Mouse (Mus musculus) CD4-positive helper T cell, adult 2 months (primary cell): Measurements from ENCODE around the gene Gm49333.

Experiments
- DNase-seq: peaks from one replicate; pipeline ENCODE4 v3.0.0-alpha.2; 2012; ENCODE audit warnings: low read depth, missing footprints, low spot score

Gm49333 gene

GRCm38 (mm10) chr16:20611357-20612227 lies at the start of gene Gm49333, which contains the start of the genes Eef1akmt4 and Alg3:
Gene Gm49333, plus strand, starts transcription at chr16:20611610.
Gene Eef1akmt4, plus strand, starts transcription at chr16:20611593.
Gene Alg3, minus strand, starts transcription at chr16:20611735.
- peak; percentile 93 for DNase-seq

- DNase-seq: no peak
Observed at GRCm38 (mm10) chr16:20565075-20565474, 46.3 kb upstream of the Gm49333 start.

DNA sequence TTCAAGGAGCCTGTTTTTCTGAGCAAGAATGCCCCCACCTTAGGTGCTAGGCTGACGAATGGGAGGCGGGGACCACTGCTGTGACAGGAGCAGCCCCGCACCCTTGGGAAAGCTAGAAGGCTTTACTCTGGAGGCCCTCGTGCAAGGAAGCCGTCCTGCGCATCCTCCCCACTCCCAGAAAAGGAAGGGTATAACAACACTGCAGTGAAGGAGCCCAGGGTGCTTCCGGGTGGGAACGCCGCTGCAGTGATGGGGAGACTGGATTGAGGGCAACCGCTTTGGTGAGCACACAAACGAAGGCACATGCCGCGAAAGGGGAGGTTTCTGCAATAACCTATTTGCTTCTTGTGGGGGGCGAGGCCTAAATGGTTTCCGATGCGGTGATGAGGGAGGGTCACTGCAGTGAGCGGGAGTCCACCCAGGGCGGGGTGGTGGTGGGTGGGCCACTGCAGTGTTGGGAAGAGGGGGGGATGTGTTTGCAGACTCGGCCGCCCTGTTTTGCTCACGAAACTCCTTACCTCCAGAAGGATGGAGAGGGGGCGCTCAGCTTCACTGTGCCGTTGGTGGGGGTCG lies 22.0 kb upstream of the Gm49333 start, which contains the start of gene Vwa5b2:
Vwa5b2 (plus strand) TSS at position 106 of the 573 bp plus-strand sequence.
- DNase-seq: no peak

GRCm38 (mm10) chr16:20589939-20590679 lies 21.3 kb upstream of the Gm49333 start:
- DNase-seq: no peak

DNA sequence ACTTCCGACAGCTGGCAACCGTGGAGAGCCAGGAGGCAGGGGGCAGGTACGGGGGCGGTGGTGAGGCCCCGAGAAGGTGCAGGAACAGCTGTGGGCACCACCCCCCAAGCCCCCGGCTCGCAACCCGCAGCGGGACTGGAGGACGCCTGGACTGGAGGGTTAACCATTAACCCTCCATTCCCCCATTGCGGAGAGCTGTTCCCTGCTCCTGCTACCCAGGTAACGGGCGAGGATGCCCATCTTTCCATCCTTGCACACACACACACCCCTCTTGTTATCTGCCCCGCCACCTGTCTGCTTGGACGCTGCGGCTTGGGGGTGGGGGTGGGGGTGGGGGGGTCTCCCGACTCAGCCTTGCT lies 20.8 kb upstream of the Gm49333 start:
- DNase-seq: no peak

- no peak for DNase-seq
Observed at GRCm38 (mm10) chr16:20591076-20591705, 20.2 kb upstream of the Gm49333 start.

- DNase-seq: no peak
Observed at GRCm38 (mm10) chr16:20595060-20595673, 16.2 kb upstream of the Gm49333 start.

- DNase-seq: no peak
Observed at GRCm38 (mm10) chr16:20595737-20596136, 15.7 kb upstream of the Gm49333 start.

DNA sequence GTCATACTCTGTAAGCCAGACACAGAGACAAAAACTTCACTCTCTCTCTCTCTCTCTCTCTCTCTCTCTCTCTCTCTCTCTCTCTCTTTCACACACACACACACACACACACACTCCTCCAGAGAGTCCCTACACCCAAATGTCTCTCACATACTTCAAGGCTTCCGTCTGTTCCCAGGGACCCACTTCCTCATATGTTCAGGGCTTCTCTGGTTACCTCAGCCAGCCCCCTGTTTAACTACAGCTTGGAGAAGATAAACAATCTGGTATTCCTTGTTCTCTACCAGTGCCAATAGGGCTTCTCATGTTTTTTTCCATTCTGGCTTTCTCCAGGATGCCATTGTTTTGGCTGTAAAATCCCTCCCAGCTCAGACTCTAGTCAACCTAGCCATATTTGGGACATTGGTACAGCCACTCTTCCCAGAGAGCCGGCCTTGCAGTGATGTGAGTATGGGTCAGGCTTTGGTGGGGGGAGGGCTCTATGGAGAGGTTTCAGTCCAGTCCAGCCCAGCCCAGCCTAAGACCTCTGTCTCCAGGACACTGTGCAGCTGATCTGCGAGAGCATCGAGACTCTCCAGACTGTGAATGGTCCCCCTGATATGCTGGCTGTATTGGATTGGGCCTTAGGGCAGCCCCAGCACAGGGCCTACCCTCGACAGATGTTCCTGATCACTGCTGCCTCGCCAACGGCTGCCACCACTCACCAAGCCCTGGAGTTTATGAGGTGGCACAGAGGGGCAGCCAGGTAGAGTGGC lies 14.5 kb upstream of the Gm49333 start:
- DNase-seq: no peak

DNA sequence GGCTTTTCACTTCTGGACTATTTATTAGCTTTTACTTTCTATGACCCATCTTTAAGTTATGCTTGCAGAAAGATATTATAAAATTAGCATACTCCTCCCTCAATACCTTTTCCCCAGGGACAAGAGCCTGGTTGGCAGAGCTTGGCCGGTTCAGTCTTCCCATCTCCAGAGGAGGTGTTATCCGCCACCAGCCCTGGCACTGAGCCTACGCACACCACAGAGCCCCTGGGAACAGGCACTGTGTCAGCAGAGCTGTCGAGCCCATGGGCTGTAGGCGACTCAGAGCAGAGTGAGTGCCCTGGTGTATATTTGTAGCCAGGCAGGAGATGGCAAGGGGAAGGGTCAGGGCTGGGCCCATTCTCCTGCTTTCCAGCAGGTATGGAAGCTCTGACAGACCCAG lies 10.9 kb upstream of the Gm49333 start:
- no peak for DNase-seq

DNA sequence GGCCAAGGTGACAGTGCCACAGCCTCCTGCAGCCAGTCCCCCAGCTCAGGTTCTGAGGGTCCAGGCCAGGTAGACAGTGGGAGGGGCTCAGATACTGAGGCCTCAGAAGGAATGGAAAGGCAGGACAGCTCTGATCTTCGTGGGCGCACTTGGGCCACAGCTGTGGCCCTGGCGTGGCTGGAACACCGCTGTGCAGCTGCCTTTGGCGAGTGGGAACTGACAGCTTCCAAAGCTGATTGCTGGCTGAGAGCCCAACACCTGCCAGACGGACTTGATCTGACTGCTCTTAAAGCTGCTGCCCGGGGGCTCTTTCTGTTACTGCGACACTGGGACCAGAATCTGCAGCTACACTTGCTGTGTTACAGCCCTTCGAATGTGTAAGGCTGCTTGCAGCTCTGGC lies 6.7 kb upstream of the Gm49333 start:
- DNase-seq: no peak

GRCm38 (mm10) chr16:20610501-20611356 lies 681 bp upstream of the Gm49333 start:
- peak; percentile 89 for DNase-seq

GRCm38 (mm10) chr16:20619541-20620398 lies 8.4 kb downstream of the Gm49333 start:
- DNase-seq: peak; percentile 40

- peak; percentile 14 for DNase-seq
Observed at GRCm38 (mm10) chr16:20620399-20620735, 9.0 kb downstream of the Gm49333 start.

GRCm38 (mm10) chr16:20620751-20621190 lies 9.4 kb downstream of the Gm49333 start:
- DNase-seq: no peak

DNA sequence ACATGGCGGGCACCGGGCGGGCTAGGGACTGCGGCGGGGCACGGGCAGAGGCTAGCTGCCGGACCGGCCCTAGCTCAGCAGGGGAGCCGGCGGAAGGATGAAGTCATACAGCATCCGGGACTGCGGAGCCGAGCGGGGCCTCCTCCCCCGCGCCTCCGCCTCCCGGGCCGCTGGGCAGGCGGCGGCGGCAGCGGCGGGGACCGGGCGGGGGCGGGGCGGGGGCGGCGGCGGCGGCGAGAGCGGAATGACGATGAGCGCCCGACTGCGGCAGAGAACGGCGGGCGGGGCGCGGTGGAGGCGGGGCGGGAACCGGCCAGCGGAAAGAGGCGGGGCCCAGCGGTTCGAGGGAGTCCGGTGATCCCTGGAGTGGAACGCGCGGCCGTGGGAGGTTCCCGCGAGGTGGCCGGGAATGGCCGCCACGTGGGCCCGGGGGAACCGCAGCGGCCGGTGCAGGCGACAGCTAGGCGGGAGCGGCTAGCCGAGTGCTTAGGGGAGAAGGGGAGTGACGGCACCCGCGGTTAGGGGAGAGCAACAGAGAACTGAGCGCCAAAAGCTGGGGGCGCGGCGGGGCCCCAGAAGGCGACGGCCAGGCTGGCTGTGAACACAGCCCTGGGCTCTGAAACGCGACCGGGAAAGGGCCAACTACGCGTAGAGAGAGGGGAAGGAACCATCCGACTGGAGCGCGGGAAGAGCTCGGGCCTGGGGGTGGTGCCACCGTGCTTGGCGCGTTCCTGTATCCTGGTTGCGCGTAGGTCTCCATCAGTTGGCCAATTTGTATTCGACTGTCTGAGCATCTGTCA lies 10.0 kb downstream of the Gm49333 start, which contains the start of gene Camk2n2:
Camk2n2 (minus strand) TSS at position 97 of the 800 bp plus-strand sequence.
- peak; percentile 59 for DNase-seq

GRCm38 (mm10) chr16:20621991-20622685 lies 10.7 kb downstream of the Gm49333 start:
- peak; percentile 56 for DNase-seq
